Mouse (Mus musculus) hindbrain, postnatal 0 days (tissue): ENCODE results near the gene Mta3. TPM values are rescaled to one million over a fixed set of nuclear protein-coding genes. Genes with fewer than 3 reads are reported as not detected.

Experiments
- ATAC-seq: fragments of 200-750 bp; cut with Nextera tagmentation; 2 replicates; pipeline ENCODE4 v1.8.0; 2017; ENCODE audit warnings: mild to moderate bottlenecking, moderate TSS enrichment, moderate library complexity
- DNase-seq: peaks from one replicate; pipeline ENCODE4 v3.0.0-alpha.2; 2015; ENCODE audit warnings: low spot score
- H3K27ac ChIP-seq: fragments of 300-500 bp; sonication (generic); 2 replicates; pipeline ENCODE4 v1.5.1; 2014; ENCODE audit warnings: mild to moderate bottlenecking
- H3K27me3 ChIP-seq: fragments of 300-500 bp; sonication (generic); 2 replicates; pipeline ENCODE4 v1.6.1; 2014; ENCODE audit warnings: low read length, mixed read lengths; ENCODE audit not compliant: insufficient read depth
- H3K36me3 ChIP-seq: fragments of 300-500 bp; sonication (generic); 2 replicates; pipeline ENCODE4 v1.6.1; 2014; ENCODE audit warnings: low read length, mixed read lengths; ENCODE audit not compliant: insufficient read depth
- H3K4me1 ChIP-seq: fragments of 300-500 bp; sonication (generic); 2 replicates; pipeline ENCODE4 v1.6.1; 2014; ENCODE audit warnings: antibody characterized with exemption, low read length, mixed read lengths; ENCODE audit not compliant: insufficient read depth
- H3K4me2 ChIP-seq: fragments of 300-500 bp; sonication (generic); 2 replicates; pipeline ENCODE4 v1.6.1; 2014; ENCODE audit warnings: low read depth, mild to moderate bottlenecking, low read length, moderate library complexity, mixed read lengths
- H3K4me3 ChIP-seq: fragments of 300-500 bp; sonication (generic); 2 replicates; pipeline ENCODE4 v1.5.1; 2014; ENCODE audit warnings: low read length
- H3K9ac ChIP-seq: fragments of 300-500 bp; sonication (generic); replicated peaks from 2 replicates; pipeline ENCODE4 v1.6.1; 2014; ENCODE audit warnings: mild to moderate bottlenecking, low read length, moderate library complexity, mixed read lengths
- H3K9me3 ChIP-seq: fragments of 300-500 bp; sonication (generic); 2 replicates; pipeline ENCODE4 v1.6.1; 2016; ENCODE audit warnings: low read length, mixed read lengths
- CTCF ChIP-seq: IDR thresholded peaks from 2 replicates; pipeline ENCODE4 v1.5.1; 2016; ENCODE audit warnings: antibody characterized with exemption, control low read depth, low read depth
- WGBS: fragments of 180-500 bp; shearing (Covaris S2); extraction: QIAGEN DNeasy Blood & Tissue Kit; methylation state at CpG from one replicate; pipeline ENCODE4 v1.1.7; 2014; 5-methylcytosine and 5-hydroxymethylcytosine counted together
- polyA plus RNA-seq: library from polyadenylated mRNA; unstranded; fragments of >200 nt; fragmentation: Nextera tagmentation; extraction: Ambion mirVana; gene quantifications from 2 replicates; pipeline ENCODE4 v1.2.1, GENCODE M21; 2015
- total RNA-seq: library from RNA; depleted of rRNA; stranded (reverse); fragments of >200 nt; gene quantifications from 2 replicates; pipeline ENCODE4 v1.2.3, GENCODE M21; 2014

Mta3 gene
- total and polyA plus RNA-seq, 2 experiments from 2014 or later = 31.7 to 36.8 TPM

- TF ChIP-seq CTCF = no peak
- Histone ChIP-seq H3K9me3 (no peaks in the 10 kb centered on the region), H3K36me3 (peaks cover 4% of the 10 kb centered on the region), H3K4me2 (no peak overlapping the region), H3K4me3 (no peak overlapping the region), H3K27ac (no peak overlapping the region), H3K27me3 (no peaks in the 10 kb centered on the region), H3K4me1 (no peaks in the 10 kb centered on the region), H3K9ac (no peak overlapping the region)
- DNase-seq (no peak), ATAC-seq (no peak)
- WGBS = 93% methylated on average over 5 of the region's 5 CpGs
Measured at GRCm38 (mm10) chr17:83810285-83810684, 104.3 kb downstream of the Mta3 start.

- TF ChIP-seq CTCF = no peak
- DNase-seq (peak; percentile 64), ATAC-seq (peak; percentile 68)
Measured at GRCm38 (mm10) chr17:83812200-83812944, 106.4 kb downstream of the Mta3 start.

GRCm38 (mm10) chr17:83813050-83813449 lies 107.1 kb downstream of the Mta3 start:
- no peak overlapping the region for H3K27ac ChIP-seq
- no peak overlapping the region for H3K9ac ChIP-seq
- ATAC-seq (no peak), DNase-seq (no peak)
- no peak overlapping the region for H3K4me3 ChIP-seq
- no peaks in the 10 kb centered on the region; the same call in 1 of the 2 replicates for H3K36me3 ChIP-seq
- no peak for TF ChIP-seq CTCF
- WGBS = 88% methylated on average over 4 of the region's 4 CpGs
- no peaks in the 10 kb centered on the region for H3K9me3 ChIP-seq
- no peak overlapping the region for H3K4me2 ChIP-seq
- no peaks in the 10 kb centered on the region for H3K27me3 ChIP-seq
- no peaks in the 10 kb centered on the region for H3K4me1 ChIP-seq

More at GRCm38 (mm10) chr17:83812200-83812944, 106.4 kb downstream of the Mta3 start:
- H3K27ac ChIP-seq = no peak overlapping the region; the same call in 1 of the 2 replicates
- WGBS = 55% methylated on average over 17 of the region's 17 CpGs
- H3K9me3 ChIP-seq = no peaks in the 10 kb centered on the region
- H3K4me2 ChIP-seq = no peak overlapping the region
- H3K36me3 ChIP-seq = no peaks in the 10 kb centered on the region; the same call in none of the 2 replicates
- no peaks in the 10 kb centered on the region for H3K4me1 ChIP-seq
- no peak overlapping the region for H3K4me3 ChIP-seq
- H3K27me3 ChIP-seq = no peaks in the 10 kb centered on the region
- H3K9ac ChIP-seq = no peak overlapping the region

GRCm38 (mm10) chr17:83816996-83817395 lies 111.0 kb downstream of the Mta3 start:
- Histone ChIP-seq H3K4me2 (no peak overlapping the region), H3K4me3 (no peak overlapping the region), H3K9me3 (no peaks in the 10 kb centered on the region), H3K27me3 (no peaks in the 10 kb centered on the region), H3K27ac (no peak overlapping the region), H3K9ac (no peak overlapping the region), H3K4me1 (peaks cover 5% of the 10 kb centered on the region; the same call in 1 of the 2 replicates), H3K36me3 (no peaks in the 10 kb centered on the region)
- ATAC-seq (no peak), DNase-seq (no peak)
- 87% methylated on average over 7 of the region's 7 CpGs for WGBS
- no peak for TF ChIP-seq CTCF

GRCm38 (mm10) chr17:83819503-83819902 lies 113.5 kb downstream of the Mta3 start:
- ATAC-seq = 0 out of 2 replicates have a peak, but pooled peaks have one; percentile 16
- Histone ChIP-seq H3K27me3 (no peaks in the 10 kb centered on the region), H3K27ac (no peak overlapping the region), H3K36me3 (no peaks in the 10 kb centered on the region), H3K4me1 (peaks cover 5% of the 10 kb centered on the region; the same call in 1 of the 2 replicates), H3K4me3 (no peak overlapping the region), H3K9me3 (no peaks in the 10 kb centered on the region), H3K9ac (no peak overlapping the region), H3K4me2 (no peak overlapping the region)
- 64% methylated on average over 8 of the region's 8 CpGs for WGBS
- DNase-seq = no peak
- no peak for TF ChIP-seq CTCF

GRCm38 (mm10) chr17:83820701-83821100 lies 114.7 kb downstream of the Mta3 start:
- H3K9me3 ChIP-seq = no peaks in the 10 kb centered on the region
- H3K36me3 ChIP-seq = no peaks in the 10 kb centered on the region
- TF ChIP-seq CTCF = no peak
- peaks cover 5% of the 10 kb centered on the region; the same call in 1 of the 2 replicates for H3K4me1 ChIP-seq
- H3K4me3 ChIP-seq = no peak overlapping the region
- DNase-seq = peak; percentile 63
- 28% methylated on average over 5 of the region's 5 CpGs for WGBS
- no peak overlapping the region for H3K27ac ChIP-seq
- H3K9ac ChIP-seq = no peak overlapping the region
- no peak overlapping the region for H3K4me2 ChIP-seq
- H3K27me3 ChIP-seq = no peaks in the 10 kb centered on the region
- ATAC-seq = peak; percentile 54; the same call in 1 of the 2 replicates

GRCm38 (mm10) chr17:83821876-83822275 lies 115.9 kb downstream of the Mta3 start:
- DNase-seq (no peak), ATAC-seq (no peak)
- Histone ChIP-seq H3K27ac (no peak overlapping the region), H3K4me1 (peaks cover 5% of the 10 kb centered on the region; the same call in 1 of the 2 replicates), H3K4me2 (no peak overlapping the region), H3K27me3 (no peaks in the 10 kb centered on the region), H3K4me3 (no peak overlapping the region), H3K36me3 (no peaks in the 10 kb centered on the region), H3K9ac (no peak overlapping the region), H3K9me3 (no peaks in the 10 kb centered on the region)
- 90% methylated on average over 3 of the region's 3 CpGs for WGBS
- no peak for TF ChIP-seq CTCF
